Mouse (Mus musculus) kidney, adult 2 months (tissue): ENCODE results near the gene Actl6a. TPM values are rescaled to one million over a fixed set of nuclear protein-coding genes. Genes with fewer than 3 reads are reported as not detected.
"Not testable (repeated sequence)": the region's sequence is repeated elsewhere in the genome, so short reads cannot be mapped to it uniquely, and the experiment has no call there.

Experiments used
- DNase-seq: peaks from one replicate; pipeline ENCODE4 v3.0.0; 2021
- H3K27ac ChIP-seq: fragments of 200-500 bp; 2 replicates; pipeline ENCODE4 v1.5.1; 2012; ENCODE audit warnings: low read depth, low read length, control low read depth, inconsistent platforms; ENCODE audit not compliant: insufficient read depth
- H3K27me3 ChIP-seq: fragments of 200-500 bp; replicated peaks from 2 replicates; pipeline ENCODE4 v1.6.1; 2012; ENCODE audit warnings: mild to moderate bottlenecking, moderate library complexity, low read length, inconsistent platforms; ENCODE audit not compliant: control insufficient read depth, insufficient read depth
- H3K36me3 ChIP-seq: fragments of 200-500 bp; 2 replicates; pipeline ENCODE4 v1.6.1; 2012; ENCODE audit warnings: mild to moderate bottlenecking, moderate library complexity, low read length, inconsistent platforms; ENCODE audit not compliant: control insufficient read depth, insufficient read depth
- H3K4me1 ChIP-seq: fragments of 200-500 bp; 2 replicates; pipeline ENCODE4 v1.6.1; 2011; ENCODE audit warnings: low read length; ENCODE audit not compliant: control insufficient read depth, insufficient read depth
- H3K4me3 ChIP-seq: fragments of 200-500 bp; 2 replicates; pipeline ENCODE4 v1.5.1; 2011; ENCODE audit warnings: mild to moderate bottlenecking, low read depth, low read length, control low read depth; ENCODE audit not compliant: insufficient read depth
- CTCF ChIP-seq: fragments of 200-500 bp; conservative IDR thresholded peaks from 2 replicates; pipeline ENCODE4 v1.5.1; 2011; ENCODE audit warnings: low read depth, mild to moderate bottlenecking, control low read depth, low read length, moderate library complexity, mixed read lengths; ENCODE audit not compliant: insufficient read depth, insufficient read length
- POLR2A ChIP-seq: fragments of 200-500 bp; IDR thresholded peaks from one replicate; pipeline ENCODE4 v1.6.1; 2011; ENCODE audit warnings: low read depth, low read length, control low read depth
- WGBS: fragments of 180-500 bp; shearing (Covaris S2); methylation state at CpG from one replicate; pipeline ENCODE4 v1.1.7; 2018; 5-methylcytosine and 5-hydroxymethylcytosine counted together
- polyA plus RNA-seq: library from polyadenylated mRNA; depleted of rRNA; stranded (reverse); fragments of >200 nt; gene quantifications from 2 replicates; pipeline ENCODE4 v1.2.3, GENCODE M21; 2012

Gene Actl6a
- polyA plus RNA-seq, 1 experiment, result 17.8 TPM

- H3K4me1 ChIP-seq, result peaks cover 6% of the 10 kb centered on the region
- H3K27me3 ChIP-seq, result no peaks in the 10 kb centered on the region
- peak within 1 kb of the TSS; percentile 82 for H3K27ac ChIP-seq
- peak within 1 kb of the TSS; percentile 82 for H3K4me3 ChIP-seq
- no peak for DNase-seq
- no peaks in the 10 kb centered on the region for H3K36me3 ChIP-seq
- no peak for TF ChIP-seq POLR2A
- TF ChIP-seq CTCF, result no peak
- under 1% methylated on average over 31 of the region's 31 CpGs for WGBS
Observed at GRCm38 (mm10) chr3:32737172-32737655, 31.1 kb downstream of the Actl6a start, which contains the start of gene Mrpl47. TSS of gene Mrpl47 (minus strand) at chr3:32737605.

GRCm38 (mm10) chr3:32738549-32738948 is 32.5 kb downstream of the Actl6a start:
- DNase-seq, result no peak
- Histone ChIP-seq H3K4me1 (peaks cover 6% of the 10 kb centered on the region), H3K36me3 (no peaks in the 10 kb centered on the region), H3K4me3 (no peak overlapping the region), H3K27me3 (no peaks in the 10 kb centered on the region), H3K27ac (no peak overlapping the region)
- TF ChIP-seq CTCF, result no peak
- TF ChIP-seq POLR2A, result no peak
- WGBS, result 89% methylated on average over 5 of the region's 5 CpGs

- Histone ChIP-seq H3K4me3 (no peak overlapping the region), H3K36me3 (peaks cover 2% of the 10 kb centered on the region; the same call in 1 of the 2 replicates), H3K27ac (no peak overlapping the region), H3K4me1 (peaks cover 6% of the 10 kb centered on the region), H3K27me3 (no peaks in the 10 kb centered on the region)
- no peak for DNase-seq
- WGBS, result 70% methylated on average over 2 of the region's 2 CpGs
- TF ChIP-seq CTCF (no peak), POLR2A (no peak)
Observed at GRCm38 (mm10) chr3:32742276-32742780, 36.2 kb downstream of the Actl6a start.

- no peak overlapping the region for H3K27ac ChIP-seq
- TF ChIP-seq CTCF, result no peak
- TF ChIP-seq POLR2A, result no peak
- WGBS, result 85% methylated on average over 6 of the region's 6 CpGs
- DNase-seq, result no peak
- no peaks in the 10 kb centered on the region for H3K27me3 ChIP-seq
- no peak overlapping the region for H3K4me3 ChIP-seq
- H3K36me3 ChIP-seq, result peaks cover 2% of the 10 kb centered on the region; the same call in 1 of the 2 replicates
- H3K4me1 ChIP-seq, result no peaks in the 10 kb centered on the region
Observed at GRCm38 (mm10) chr3:32745001-32745400, 38.9 kb downstream of the Actl6a start.

- DNase-seq, H3K27me3 ChIP-seq, H3K36me3 ChIP-seq, H3K27ac ChIP-seq, H3K4me1 ChIP-seq, H3K4me3 ChIP-seq: not testable (repeated sequence)
Observed at GRCm38 (mm10) chr3:32745426-32745825, 39.3 kb downstream of the Actl6a start.

GRCm38 (mm10) chr3:32748384-32748783 is 42.3 kb downstream of the Actl6a start:
- no peaks in the 10 kb centered on the region for H3K4me1 ChIP-seq
- peaks cover 2% of the 10 kb centered on the region for H3K36me3 ChIP-seq
- H3K27ac ChIP-seq, result no peak overlapping the region
- 89% methylated on average over 9 of the region's 9 CpGs for WGBS
- TF ChIP-seq POLR2A (no peak), CTCF (no peak)
- DNase-seq, result no peak
- H3K27me3 ChIP-seq, result no peaks in the 10 kb centered on the region
- H3K4me3 ChIP-seq, result no peak overlapping the region

- Histone ChIP-seq H3K36me3 (peaks cover 4% of the 10 kb centered on the region), H3K4me3 (no peak overlapping the region), H3K4me1 (no peaks in the 10 kb centered on the region), H3K27me3 (no peaks in the 10 kb centered on the region), H3K27ac (no peak overlapping the region)
- DNase-seq, result no peak
- TF ChIP-seq CTCF, result no peak
- TF ChIP-seq POLR2A, result no peak
- 92% methylated on average over 4 of the region's 4 CpGs for WGBS
Observed at GRCm38 (mm10) chr3:32749820-32750579, 43.9 kb downstream of the Actl6a start.
